Mouse (Mus musculus): ENCODE results near the gene Prss27.
"Not testable (repeated sequence)": the region's sequence is repeated elsewhere in the genome, so short reads cannot be mapped to it uniquely, and the experiment has no call there.

The Prss27 gene

GRCm38 (mm10) chr17:24035087-24035486, 2.9 kb upstream of the Prss27 start:
- no peak for DNase-seq

DNA sequence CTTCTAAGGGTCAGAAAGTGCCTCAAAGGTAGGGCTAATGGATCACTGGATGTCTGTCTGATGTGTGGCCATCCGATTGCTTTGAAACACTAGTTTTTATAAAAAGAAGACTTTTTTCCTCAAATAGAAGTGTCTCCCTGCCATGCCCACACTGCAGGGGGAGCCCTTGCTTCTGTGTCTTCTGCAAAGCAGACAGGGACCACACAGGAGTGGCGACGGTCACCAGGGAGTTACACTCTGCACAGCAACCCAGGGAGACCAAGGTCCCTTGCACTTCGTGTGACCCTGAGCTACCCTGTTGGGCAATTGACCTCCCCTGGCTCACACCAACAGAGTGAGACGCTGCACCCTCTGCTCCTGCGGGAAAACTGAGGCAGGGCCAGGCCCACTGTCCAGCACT, 990 bp upstream of the Prss27 start:
- DNase-seq = no peak

DNA sequence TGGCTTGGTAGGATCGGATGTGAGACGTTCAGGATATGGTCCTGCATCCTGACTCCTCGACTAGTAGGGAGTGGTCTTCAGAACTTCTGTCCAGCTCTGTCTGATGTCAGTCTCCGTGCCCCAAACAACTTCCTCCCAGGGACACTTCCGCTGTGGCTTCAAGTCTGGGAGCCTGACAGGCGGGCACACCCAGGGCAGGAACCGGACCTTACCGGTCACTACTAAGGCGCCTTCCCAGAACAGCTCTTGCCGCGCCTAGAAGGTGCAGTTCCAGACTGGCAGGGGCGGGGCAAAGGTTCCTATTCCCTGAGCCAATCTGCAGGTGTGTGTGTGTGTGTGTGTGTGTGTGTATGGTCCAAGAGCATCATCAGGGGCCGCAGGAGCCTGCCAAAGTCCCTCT, 584 bp upstream of the Prss27 start:
- DNase-seq = no peak

DNA sequence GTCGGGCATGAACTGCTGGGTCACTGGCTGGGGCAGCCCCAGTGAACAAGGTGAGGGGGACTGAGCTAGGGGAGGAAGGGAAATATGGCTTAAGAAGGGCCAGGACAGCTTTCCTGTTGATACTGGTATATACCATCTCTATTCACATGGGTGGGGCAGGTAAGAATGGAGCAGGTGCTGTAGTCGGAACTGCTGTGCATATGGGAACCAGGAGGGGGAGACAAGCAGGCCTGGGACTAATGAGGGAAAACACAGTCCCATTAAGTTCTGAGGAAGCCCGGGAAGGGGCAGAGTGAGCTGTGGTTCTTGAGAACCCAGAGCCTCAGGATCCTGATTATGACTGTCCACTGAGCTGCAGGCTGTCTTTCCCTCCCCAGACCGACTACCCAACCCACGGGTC, 6.5 kb downstream of the Prss27 start:
- DNase-seq = no peak

DNA sequence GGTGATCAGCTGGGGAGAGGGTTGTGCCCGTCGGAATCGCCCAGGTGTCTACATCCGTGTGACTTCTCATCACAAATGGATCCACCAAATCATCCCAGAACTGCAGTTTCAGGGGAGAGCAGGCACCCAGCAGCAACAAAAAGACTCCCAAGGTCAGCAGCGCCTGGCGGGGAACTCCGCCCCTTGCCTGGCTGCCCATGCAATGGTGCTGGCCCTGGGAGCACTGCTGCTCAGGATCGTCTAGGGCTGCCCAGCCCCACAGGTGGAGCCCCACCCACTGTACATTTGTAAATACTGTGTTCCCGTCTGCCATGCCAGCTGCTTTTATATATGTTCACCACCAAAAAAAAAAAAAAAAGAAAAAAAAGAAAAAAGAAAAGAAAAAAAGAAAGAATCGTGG, 7.7 kb downstream of the Prss27 start:
- DNase-seq = no peak

GRCm38 (mm10) chr17:24046026-24046425, 8.1 kb downstream of the Prss27 start:
- no peak for DNase-seq

DNA sequence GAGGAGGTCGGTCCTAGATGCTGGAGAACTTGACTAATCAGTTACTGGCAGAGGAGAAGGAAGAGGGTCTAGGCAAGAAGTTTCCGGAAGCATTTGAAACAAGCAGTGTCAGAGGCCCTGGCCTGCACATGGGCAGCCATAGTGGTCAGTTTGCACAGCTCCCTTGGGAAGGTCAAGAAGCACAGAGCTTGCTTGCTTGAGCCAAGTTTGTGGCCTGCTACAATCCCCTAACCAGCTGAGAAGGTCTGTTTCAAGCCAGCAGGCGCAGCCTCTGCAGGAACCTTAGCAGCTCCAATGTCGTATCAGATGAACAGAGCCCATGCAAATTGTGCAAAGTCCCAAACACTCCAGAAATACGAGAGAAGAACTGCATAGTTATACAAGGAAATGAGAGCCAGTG, 10.1 kb downstream of the Prss27 start:
- peak; percentile 21 for DNase-seq

DNA sequence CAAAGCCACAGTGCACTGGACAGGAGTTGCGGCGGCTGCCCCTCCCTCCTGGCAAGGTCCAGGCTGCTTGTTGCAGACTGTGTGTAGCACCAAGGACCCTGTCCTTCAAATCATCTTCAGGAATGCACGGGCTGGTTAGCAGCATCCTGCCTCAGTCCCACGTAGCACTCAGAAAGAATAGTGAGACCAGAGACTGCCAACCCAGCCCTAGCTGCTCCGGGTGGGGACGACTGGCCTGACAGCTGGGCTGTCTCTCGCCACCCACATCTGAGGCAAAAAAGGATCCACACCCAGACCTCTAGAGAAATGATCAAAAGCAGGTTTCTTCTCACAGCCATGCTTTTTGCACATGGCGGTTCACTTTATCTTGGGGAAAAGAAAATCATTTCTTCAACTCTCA, 11.1 kb downstream of the Prss27 start:
- DNase-seq = no peak

DNA sequence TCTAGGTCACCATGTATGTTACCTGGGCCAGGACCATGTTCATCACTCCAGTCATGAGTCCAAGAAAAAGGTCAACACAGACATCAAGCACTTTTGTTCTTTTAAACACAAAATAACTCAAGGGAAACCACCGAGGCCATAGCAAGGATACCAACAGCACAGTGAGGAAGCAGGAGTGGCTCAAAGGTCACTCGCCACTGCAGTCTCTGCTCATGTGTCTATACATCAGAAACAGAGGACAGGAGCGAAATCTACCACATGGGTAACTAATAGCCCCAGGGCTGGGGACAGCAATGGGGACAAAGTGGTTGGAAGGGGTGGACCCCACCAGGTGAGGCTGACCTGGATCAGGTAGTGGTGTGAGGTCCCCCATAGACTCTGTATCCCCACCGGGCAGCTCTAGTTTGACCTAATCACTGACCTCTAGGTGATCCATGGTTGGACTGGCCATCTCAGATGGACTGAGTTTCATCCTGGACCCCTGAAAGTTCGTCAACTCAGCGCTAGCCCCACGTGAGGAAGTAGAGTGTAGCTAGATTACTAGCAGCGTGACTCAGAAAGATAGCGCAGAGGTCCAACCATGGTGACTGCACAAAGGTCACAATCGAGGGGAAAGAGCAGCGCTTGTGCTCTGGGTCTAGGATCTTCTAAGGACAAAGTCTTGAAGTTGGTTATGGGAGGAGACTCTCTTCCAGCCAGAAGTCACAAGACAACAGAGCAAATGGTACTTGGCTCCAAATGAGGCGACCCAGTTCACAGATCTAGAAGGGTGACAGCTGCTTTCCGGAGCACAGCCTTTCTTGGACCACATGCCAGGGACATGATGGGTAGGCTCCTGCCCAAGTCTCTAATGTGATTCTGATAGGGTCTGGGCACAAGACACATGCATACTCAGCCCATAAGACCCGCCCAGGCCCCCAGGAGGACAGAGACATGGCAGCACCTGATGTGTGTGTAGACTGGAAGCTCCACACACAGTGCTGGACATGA, 19.0 kb downstream of the Prss27 start:
- DNase-seq = peak; percentile 29

- DNase-seq = no peak
These were observed 19.8 kb downstream of the Prss27 start for GRCm38 (mm10) chr17:24057730-24058245.

DNA sequence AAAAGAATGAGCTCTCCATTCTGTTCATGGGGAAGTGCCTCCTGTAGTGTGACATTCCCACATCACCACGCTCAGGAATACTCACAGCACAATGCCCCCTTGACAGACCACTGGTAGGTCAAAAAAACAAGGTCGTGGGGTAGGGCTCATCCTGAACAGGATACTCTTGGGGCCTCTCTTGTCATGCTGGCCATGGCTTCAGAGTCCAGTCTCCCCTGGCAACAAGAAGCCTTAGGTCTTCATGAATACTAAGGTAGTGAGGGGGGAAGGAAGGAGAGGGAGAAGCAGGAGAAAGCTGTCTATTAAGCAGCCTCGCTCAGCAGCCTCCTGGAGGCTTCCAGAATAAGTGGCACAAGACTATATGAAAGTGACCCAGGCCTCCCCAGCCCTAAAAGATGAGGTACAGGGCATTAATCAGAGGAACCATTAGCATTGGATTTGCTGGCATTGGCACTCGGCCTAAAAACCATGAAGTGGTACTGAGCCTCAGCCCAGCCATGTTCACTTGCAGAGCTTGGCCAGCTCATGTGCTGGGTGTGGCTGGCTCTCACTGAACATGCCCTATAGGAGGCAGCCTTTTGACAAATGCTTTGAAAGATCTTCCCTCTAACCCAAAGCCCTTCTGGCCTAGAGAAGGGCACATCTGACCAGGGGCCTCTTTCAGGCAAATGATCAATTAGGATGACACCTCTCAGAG, 24.7 kb downstream of the Prss27 start:
- no peak for DNase-seq

- DNase-seq = no peak
These were observed 30.3 kb downstream of the Prss27 start for GRCm38 (mm10) chr17:24068271-24068670.

DNA sequence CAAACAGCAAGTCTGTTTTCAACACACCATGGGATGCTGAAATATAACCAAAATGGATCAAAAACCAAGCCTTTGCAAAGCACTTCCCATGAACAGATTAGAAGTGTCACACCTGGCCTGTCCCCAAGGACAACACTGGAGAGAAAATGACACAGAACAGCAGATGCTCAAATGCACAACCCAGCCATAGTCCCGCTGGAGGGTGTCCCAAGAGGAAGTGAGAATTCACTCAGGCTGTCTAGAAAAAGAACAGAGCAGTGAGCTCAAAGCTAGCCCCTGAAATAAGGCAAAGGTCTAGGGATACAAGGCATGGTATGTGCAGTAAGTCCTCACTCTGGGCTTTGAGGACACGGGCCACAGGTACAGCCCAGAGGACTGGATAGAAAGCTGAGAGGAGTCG, 31.6 kb downstream of the Prss27 start:
- DNase-seq = no peak

GRCm38 (mm10) chr17:24072919-24073696, 35.2 kb downstream of the Prss27 start, which contains the start of gene Kctd5:
Kctd5 (minus strand) TSS chr17:24073485.
- peak; percentile 96 for DNase-seq

DNA sequence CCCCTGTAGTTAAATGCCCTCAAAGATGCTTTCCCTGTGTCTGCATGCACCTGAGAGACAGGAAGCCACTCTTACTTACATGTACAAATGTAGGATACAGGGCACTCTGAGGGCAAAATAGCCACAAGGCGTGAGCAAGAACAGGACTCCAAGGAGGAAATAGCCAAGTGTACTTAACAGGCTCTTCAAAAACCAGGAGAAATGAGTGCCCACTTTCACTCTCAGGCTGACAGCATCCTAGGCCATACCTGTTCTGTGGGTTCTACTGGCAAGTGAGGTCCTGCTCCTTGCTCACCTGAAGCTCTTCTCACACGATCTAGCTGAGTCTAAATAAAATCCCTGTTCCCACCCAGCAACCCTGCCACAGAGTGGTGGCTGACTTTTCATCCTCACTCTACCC, 39.2 kb downstream of the Prss27 start:
- no peak for DNase-seq

GRCm38 (mm10) chr17:24084593-24084992, 46.6 kb downstream of the Prss27 start:
- no peak for DNase-seq

DNA sequence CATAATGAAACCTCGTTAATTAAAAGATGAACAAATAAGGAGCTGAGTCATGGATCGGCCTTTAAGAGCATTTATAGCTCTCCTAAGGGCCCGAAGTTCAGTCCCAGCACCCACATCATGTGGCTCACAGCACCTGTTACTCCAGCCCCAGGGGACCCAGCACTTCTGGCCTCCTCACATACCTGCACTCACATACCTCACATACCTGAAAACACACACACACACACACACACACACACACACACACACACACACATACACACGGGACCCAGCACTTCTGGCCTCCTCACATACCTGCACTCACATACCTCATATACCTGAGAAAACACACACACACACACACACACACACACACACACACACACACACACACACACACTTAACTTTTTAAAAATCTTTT, 48.5 kb downstream of the Prss27 start:
- DNase-seq = not testable (repeated sequence)

DNA sequence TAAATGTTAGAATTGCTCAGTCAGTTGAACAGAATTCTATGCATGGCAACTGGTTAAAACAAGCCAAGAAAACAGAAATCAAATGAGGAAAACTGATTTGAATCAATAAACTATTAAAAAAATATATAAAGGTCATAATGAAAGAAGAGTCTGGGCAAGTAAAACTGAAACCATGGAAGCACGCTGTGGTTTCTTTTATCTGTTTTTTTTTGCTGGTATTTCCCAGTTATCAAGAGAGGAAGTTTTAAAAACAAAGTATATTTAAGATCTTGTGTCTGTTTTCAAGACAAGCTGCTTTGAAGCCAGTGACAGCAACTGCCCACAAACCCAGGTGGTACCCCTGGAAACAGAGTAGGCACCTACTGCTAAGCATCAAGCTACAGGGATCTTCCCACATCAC, 52.6 kb downstream of the Prss27 start:
- no peak for DNase-seq
